Mouse (Mus musculus) right cerebral cortex, postnatal 10 days (tissue): ENCODE measurements at regions not wholly inside any gene's neighbourhood (a gene's known extent, or its start where the extent isn't known, plus 50 kb on each side); places are given as distances from the start of the nearest gene placed in this dataset.

Source experiments
- DNase-seq, 2 experiments: peaks; one replicate each; pipeline ENCODE4 v3.0.0; 2021; ENCODE audit warnings: low spot score in 2 of 2

- no peak for DNase-seq
These were observed 79.9 kb upstream of the Tbca start for GRCm38 (mm10) chr13:94708786-94709185.

- DNase-seq, result peak; percentile 23 to 38
These were observed 78.8 kb upstream of the Tbca start for GRCm38 (mm10) chr13:94709691-94710573.

GRCm38 (mm10) chr13:94710574-94711172, 78.0 kb upstream of the Tbca start:
- no peak for DNase-seq

GRCm38 (mm10) chr13:94713451-94713850, 75.3 kb upstream of the Tbca start:
- DNase-seq, result no peak

- DNase-seq, result no peak
These were observed 67.1 kb upstream of the Tbca start for GRCm38 (mm10) chr13:94721625-94722024.
